Mouse (Mus musculus): ENCODE measurements around the gene Sinhcaf.
"Not testable (repeated sequence)": the region's sequence is repeated elsewhere in the genome, so short reads cannot be mapped to it uniquely, and the experiment has no call there.

Gene Sinhcaf

DNA sequence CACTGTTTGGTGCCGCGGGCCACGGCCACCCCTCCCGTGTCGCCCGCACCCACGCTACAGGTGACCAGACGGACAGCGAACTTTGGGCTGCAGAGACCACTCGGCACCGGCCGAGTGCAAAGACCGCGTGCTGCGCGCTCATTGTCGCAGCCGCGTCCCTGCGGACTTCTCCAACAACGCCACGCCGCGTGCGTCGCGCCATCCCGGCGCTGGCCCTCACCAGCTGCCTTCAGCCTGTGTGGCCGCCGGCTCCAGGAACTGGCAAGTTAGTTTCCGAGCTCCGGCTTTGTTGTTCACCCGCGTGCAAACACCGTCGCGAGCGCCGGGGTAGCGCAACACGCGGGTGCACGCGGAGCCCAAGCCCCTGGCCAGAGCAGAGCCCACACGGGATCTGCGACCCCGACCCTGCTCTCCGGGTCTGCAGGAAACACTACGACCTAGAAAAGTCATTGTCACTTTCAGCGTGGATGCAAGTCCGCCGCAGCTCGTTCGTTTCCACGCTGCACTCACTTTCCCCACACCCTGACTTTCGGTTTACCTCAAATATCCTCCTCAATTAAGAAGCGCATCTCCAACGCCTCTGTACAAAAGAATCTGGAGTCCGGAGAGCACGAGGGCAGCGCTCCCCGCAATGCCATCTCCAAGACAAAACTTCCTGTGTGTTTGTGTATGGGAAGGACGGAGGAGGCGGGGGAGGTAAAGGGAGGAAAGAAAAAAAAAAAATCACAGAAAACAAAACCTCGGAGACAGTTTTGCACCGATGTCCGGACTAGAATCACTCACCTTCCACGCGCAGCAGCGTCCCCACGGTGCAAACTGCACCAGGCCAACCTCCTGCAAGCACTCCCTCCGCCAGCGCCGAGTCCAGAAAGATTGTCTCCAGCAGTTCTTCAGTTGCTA is 508 bp downstream of the Sinhcaf start:
- in situ Hi-C loops (cut with MboI, MseI): no loop called here

DNA sequence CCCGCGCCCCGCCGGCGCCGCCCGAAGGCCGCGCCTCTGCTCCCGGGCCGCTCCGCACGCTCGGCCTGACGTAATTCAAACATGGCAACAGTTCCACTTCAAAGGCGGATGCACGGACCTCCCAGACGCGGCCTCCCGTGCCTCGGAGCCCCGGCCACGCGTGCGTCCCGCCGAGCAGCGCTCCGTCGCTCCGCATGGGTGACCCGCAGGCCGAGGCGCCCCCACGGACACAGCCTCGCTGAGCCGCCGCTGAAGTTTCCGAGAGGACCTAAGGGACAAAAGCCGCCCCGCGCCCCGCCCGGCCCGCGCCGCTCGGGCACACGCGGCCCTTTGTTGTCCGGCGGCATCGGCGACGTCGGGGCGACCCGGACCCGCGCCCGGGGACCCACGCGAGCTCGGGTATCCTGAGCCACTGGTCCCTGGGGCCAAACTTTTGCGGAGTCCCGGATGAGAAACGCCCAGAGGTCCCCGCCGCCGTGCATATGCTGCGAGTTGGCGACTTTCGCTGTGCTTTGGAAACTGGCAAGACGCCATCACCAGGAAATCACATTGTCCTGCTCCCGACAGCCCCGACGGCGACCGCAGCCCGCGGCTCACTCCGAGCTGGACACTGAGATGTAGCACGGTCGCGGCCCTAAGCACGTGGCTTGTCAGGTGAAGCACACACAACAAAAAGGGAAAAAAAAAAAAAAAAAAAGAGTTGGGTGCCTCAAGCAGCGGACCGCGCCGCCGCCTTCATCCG is 1.3 kb downstream of the Sinhcaf start:
- in situ Hi-C loops (cut with MboI, MseI): no loop called here

DNA sequence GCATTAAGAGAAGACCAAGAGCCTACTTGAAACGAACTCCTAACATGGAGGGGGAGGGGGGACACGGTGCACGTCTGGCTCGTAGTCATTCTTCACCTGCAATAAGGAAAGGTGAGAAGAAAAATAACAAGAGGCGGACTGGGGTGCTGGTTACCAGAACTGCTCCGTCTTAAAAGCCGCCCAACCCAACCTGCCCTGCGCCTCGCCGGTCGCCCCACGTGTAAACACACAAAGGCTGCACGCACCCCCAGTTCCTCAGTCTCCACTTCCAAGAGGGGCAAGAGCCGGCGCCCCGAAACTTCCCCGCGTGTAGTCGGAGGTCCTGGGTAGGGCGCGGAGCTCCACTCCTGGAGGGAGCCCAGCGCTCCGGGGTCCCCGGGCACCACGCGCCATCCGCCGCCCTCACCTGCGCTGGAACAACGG is 1.9 kb downstream of the Sinhcaf start:
- in situ Hi-C loops (cut with MboI, MseI): no loop called here

DNA sequence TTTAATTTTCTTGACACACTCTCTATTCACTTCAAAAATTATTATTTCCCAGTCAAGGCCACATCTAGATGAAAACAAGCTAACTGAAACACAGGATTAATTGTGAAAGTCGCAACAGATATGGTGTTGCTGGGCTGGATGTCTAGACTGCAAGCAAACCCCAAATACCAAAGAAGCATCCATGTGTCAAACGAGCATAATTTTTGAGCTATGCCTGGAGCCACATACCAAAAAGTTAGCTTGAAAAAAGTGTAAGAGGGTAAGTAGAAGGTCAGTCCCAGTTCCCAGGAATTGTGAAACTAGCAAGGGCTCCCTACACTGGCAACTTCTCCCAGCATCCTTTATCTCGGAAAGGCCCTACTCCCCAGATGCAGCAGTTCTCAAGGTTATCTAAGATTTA is 2.6 kb downstream of the Sinhcaf start:
- in situ Hi-C loops (cut with MboI, MseI): no loop called here

DNA sequence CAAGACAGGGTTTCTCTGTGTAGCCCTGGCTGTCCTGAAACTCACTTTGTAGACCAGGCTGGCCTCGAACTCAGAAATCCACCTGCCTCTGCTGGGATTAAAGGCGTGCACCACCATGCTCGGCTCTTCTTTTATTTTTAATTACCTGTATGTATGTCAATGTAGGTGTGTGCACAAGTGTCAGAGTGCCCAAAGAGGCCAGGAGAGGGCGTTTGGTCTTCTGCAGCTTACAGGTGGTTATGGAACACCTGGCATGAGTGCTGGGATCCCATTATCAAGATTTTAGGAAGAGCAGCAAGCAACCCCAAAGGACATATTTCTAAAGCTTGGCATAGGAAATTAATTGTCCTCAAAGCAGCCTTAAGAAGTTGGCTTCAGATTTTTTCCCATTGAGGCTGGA is 3.9 kb downstream of the Sinhcaf start:
- in situ Hi-C loops (cut with MboI, MseI): no loop called here

DNA sequence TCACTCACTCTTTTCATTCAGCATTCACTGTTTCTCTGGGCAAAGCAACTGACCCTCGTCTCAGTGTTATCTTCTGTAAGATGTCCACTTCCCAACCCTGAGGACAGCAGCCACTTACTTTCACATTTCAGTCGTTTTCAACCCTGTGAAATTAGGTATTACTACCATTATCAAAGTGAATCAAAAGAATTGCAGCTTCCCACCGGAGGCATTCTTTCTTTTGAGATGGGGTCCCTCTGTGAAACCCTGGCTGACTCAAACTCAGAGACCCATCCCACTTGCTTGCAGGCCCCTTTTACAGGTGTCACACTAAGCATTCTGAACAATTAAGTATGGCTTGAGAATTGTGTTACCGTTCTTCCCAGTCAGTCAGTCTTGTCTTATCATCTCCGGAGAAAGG is 4.4 kb downstream of the Sinhcaf start:
- in situ Hi-C loops (cut with MboI, MseI): no loop called here

DNA sequence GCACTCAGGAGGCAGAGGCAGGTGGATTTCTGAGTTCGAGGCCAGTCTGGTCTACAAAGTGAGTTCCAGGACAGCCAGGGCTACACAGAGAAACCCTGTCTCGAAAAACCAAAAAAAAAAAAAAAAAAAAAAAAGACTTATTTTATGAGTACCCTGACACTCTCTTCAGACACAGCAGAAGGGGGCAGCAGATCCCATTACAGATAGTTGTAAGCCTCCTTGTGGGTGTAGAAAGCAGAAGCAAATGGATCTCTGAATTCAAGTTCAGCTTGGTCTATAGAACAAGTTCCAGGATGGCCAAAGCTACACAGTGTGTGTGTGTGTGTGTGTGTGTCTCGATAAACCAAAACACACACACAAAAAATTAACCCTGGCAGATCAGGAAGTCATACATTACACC is 5.9 kb downstream of the Sinhcaf start:
- in situ Hi-C loops (cut with MboI, MseI): not testable (repeated sequence)

DNA sequence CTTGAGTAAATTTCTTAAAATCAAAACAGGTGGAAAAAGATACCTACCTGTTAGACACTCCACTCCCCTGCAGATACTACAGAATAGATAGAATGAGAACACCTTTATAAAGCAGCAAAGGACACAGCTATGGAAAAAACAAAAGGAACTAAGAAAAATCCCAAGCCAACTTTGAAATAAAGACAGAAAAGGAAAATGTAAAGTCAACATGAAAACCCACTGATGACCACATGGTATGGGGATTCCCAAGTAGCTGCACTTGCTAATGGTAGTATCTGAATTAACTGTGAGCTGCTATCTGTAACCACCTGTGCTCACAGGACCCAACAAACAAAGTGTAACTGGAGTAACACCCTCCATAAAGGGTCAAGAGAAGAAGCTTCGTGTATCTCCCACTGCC is 8.6 kb downstream of the Sinhcaf start:
- in situ Hi-C loops (cut with MboI, MseI): no loop called here

DNA sequence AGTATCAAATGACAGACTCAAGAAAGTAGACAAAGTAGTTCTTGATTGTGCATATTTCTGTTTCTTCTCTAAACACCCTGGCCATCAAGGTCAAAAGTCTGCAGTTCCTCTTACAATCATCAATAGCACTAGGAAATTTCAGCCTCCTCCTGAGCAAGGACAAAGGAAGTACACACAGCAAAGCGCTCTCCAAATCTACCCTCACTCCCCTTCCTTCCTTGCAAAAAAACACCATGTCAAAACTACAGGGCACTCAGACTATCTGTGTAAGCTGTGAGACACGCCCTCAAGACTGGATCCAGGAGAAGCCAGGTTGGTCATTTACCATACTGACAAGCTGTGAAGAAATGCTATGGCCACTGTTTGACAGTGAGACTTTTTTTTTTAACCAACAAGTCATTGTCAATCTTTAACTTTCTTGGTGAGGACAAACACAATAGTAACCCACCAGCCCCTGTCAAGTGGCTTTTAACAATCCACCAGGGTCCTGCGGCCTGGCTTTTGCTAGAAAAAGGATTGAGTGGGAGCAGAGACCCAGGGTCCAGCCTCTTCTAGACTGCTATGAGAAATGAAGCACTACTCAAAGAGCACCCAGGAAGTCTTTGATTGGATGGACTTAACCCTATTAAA is 11.2 kb downstream of the Sinhcaf start:
- in situ Hi-C loops (cut with MboI, MseI): no loop called here

DNA sequence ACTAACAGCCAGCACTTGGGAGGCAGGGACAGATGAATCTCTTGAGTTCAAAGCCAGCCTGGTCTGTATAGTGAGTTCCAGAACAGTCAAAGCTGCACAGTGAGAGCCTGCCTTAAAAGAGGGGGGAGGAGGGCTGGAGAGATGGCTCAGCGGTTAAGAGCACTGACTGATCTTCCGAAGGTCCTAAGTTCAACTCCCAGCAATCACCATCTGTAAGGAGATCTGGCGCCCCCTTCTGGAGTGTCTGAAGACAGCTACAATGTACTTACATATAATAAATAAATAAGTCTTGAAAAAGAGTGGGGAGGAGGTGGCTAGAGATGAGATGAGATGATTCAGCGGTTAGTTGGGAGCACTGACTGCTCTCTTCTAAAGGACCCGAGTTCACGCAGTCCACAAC is 15.0 kb downstream of the Sinhcaf start:
- in situ Hi-C loops (cut with MboI, MseI): no loop called here

DNA sequence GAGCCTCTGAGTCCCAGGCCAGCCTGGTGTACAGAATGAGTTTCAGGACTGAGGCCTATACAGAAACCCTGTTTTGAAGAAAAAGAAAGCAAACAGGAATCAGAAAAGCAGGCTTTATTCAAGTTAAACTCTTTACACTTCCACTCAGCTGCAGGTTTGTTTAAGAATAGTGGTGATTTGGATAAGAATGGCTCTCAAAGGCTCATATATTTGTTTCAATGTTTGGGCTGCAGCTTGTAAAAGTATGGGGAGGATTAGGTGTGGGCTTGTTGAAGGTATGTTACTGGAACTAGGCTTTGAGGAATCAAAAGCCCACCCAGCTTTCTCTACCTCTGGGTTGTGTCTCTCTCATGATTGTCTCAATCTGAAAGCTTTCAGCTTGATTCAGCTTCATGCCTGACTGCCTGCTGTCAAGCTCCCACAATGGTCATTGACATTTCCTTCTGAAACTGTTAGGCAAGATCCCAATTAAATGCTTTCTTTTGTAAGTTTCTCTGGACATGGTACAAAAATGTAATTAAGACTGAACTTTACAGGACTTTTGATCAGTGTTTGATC is 27.3 kb downstream of the Sinhcaf start:
- in situ Hi-C loops (cut with MboI, MseI): loop anchor here (10.0 kb wide), 2 partner anchors 214 to 684 kb away; no protein-coding TSS in a partner anchor

DNA sequence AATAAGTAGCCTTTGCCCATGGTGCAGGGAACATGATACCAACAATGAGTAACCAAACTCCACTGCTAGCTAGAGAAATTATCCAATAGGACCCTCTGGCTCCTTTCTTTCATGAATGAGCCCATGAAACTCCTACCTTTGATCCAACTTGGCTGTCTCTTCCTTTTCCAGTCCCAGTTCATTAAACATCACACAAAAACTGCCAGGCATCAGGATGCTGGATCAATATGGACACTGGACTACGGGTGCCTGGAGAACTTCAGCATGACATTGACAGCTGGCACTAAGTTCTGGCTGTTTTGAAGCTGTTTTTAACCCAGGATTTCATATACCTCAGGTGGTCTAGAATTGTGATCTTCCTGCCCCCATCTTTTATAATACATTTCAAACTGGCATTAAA is 28.6 kb downstream of the Sinhcaf start:
- in situ Hi-C loops (cut with MboI, MseI): loop anchor here (10.0 kb wide), 2 partner anchors 213 to 683 kb away; no protein-coding TSS in a partner anchor

DNA sequence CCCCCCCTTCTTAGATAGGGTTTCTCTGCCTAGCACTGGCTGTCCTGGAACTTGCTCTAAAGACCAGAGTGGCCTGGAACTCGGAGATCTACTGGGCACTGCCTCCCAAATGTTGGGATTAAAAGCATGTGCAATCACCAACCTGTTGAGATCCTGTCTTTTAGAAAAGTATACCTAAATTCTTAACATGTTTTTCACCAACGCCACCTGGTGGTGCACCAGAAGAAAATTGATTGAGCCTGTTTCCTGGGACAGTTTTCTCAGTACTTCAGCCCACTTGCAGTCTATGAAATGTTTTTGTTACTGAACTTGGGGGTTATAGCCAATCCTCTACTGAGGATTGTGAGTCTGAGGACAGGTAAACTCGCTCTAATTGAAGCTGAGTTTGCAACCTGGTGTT is 29.4 kb downstream of the Sinhcaf start:
- in situ Hi-C loops (cut with MboI, MseI): loop anchor here (10.0 kb wide), 2 partner anchors 212 to 682 kb away; no protein-coding TSS in a partner anchor

DNA sequence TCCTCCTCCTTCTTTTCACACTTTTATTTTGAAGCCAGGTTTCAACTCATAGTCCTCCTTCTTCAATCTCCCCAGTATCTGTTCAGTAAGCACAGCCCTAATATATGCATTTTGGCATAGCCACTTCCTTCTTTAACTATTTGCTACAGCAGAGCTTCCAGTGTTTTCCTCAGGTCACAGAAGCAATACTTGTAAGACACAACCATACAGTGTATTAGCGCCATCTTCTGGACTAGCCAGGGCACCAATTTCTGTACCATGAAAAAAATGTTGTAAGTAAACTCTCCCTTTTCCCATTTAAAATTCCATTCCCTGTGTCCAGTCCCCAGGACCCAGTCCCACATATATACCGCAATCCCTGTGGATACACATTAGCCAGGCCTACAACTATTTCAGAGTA is 32.3 kb downstream of the Sinhcaf start:
- in situ Hi-C loops (cut with MboI, MseI): loop anchor here (10.0 kb wide), 2 partner anchors 209 to 679 kb away; no protein-coding TSS in a partner anchor

DNA sequence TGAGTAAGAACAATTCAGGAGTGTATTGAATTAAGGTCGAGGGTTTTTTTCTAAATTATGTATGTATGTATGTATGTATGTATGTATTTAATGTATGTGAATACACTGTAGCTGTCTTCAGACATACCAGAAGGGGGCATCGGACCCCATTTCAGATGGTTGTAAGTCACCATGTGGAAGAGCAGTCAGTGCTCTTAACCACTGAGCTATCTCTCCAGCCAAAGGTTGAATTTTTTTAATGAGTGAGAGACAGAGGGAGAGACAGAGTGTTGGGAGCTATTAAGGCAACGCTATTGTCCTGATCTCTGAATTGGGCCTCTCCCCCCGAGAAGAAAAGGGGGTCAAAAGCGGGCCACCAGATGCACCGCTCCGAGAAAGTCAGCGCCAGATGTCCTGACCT is 34.4 kb downstream of the Sinhcaf start:
- in situ Hi-C loops (cut with MboI, MseI): loop anchor here (10.0 kb wide), 2 partner anchors 207 to 677 kb away; no protein-coding TSS in a partner anchor

DNA sequence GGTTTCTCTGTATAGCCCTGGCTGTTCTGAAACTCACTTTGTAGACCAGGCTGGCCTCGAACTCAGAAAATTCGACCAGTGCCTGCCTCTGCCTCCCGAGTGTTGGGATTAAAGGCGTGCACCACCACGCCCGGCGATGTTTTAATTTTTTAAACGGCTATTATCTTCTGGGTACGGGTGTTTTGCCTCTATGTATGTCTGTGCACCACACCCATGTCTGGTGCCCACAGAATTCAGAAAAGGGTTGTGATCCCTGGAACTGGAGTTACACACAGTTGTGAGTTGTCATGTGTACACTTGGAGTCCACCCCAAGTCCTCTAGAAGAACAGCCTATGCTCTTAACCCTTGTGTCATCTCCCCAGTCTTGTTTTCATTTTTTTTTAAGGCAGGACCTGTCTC is 39.3 kb downstream of the Sinhcaf start:
- in situ Hi-C loops (cut with MboI, MseI): loop anchor here (10.0 kb wide), 1 partner anchor 492 kb away; no protein-coding TSS in a partner anchor

DNA sequence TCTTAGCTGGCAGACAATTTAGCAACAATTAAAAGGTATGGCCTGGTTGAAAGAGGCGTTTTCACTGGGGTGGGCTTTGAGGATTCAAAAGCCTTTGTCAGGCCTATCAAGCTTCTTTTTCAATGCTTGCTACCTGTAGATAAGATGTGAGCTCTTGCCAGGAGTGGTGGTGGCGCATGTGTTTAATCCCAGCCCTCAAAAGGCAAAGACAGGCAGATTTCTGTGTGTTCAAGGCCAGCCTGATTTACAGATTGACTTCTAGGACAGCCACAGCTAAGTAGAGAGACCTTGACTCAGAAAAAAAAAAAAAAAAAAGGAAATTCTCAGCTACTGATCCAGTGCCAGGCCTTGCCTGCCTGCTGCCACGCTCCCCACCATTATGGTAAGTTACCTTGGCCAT is 43.5 kb downstream of the Sinhcaf start:
- in situ Hi-C loops (cut with MboI, MseI): loop anchor here (5.0 to 10.0 kb wide), 2 partner anchors 488 to 690 kb away; partner anchors contain the start of gene Ergic2

DNA sequence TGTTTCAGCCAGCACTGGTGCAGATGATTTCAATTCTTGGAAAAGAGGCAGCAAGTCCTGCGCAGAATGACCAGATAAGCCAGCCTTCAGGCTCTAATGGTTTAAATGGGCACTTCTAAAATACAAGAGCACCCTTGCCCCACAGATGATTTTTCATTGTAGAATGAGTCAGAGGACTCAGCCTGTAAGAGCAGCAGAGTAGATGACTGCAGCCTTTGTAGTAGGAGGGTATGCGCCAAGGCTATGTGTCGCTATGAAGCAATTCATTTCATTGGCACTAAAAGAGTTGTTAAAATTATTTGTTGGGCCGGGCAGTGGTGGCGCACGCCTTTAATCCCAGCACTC is 49.8 kb downstream of the Sinhcaf start:
- in situ Hi-C loops (cut with MboI, MseI): no loop called here

DNA sequence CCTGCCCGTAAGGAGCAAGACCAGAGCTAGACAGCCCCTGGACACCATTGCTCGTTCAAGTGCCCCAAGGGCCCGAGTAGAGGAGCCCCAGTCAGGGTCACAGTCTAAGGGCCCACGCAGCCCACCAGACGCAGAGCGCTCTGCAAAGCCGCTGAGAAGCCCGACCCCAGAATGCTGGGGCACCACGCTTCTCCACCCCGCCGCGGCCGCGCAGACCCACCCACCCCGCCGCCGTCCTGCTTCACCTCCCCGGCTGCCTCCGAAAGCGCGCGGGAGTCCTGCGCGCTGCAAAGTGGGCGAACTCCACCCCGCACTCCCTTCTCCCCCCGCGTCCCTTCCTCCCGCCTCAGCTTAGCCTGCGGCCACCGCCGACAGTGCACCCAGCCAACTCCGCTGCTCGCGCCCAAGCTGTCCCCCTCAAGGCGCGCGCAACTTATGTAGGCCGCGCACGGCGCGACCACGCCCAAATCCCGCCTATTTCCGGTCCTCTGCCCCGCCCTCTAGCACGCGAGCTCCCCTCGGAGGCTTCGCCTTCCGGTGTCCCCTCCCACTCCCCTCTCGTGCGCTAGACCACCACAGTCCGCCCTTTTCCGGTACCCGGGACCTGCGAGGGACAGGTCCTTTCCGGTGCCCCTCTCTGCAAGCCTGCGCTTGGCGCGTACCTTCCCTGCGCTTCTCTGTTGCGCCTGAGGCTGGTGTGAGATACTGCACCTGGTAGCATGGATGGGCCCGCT is 50.3 kb downstream of the Sinhcaf start, which contains the start of gene Caprin2:
TSS of gene Caprin2 (minus strand) at position 465 of the 734 bp plus-strand sequence.
- in situ Hi-C loops (cut with MboI, MseI): no loop called here

DNA sequence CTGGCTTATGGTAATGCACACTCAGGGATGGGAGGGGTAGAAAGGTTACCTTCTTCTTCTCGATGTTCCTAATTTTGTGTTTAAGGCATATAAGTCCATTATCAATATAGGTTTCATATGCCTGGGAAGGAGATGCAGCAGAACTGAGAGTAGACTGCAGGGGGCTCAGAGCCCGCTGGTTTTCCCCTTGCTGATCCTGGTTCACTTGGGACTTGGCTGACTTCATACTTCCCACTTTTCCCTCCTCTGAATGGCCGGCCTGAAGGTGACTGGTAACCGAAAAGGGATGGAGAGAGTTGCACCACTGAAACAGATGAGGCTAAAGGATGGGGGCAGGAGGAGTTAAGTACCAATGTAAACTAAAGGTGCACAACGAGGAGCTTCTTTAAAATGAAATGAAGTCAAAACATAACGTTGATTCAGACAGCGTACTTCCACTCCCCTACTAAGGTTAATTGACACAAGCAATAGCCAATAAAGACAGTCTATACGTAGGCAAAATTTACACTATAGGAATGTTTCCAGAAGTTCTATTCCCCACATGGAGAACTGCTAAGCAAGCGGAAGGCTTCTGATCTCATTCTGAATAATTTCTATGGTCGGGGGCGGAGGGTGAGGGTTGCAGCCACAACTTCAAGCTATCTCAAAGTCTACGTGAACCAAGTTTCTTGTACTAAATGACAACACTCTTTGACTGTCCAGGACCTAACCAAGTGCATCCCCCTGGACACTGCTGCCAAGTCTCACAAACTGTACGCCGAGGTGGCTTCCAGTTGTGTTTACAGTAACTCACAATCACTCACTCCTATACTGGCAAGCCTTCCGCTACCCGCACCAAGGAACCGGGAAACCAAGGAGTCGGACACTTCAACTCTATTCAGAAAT is 51.1 kb downstream of the Sinhcaf start:
- in situ Hi-C loops (cut with MboI, MseI): no loop called here

All from T-helper 1 cell (primary cell).